Mouse (Mus musculus): ENCODE measurements around the gene Csn1s2b. TPM values are rescaled to one million over a fixed set of nuclear protein-coding genes. Genes with fewer than 3 reads are reported as not detected.

The Csn1s2b gene
- polyA plus RNA-seq (2017; shearing (Covaris generic)) = not detected

DNA sequence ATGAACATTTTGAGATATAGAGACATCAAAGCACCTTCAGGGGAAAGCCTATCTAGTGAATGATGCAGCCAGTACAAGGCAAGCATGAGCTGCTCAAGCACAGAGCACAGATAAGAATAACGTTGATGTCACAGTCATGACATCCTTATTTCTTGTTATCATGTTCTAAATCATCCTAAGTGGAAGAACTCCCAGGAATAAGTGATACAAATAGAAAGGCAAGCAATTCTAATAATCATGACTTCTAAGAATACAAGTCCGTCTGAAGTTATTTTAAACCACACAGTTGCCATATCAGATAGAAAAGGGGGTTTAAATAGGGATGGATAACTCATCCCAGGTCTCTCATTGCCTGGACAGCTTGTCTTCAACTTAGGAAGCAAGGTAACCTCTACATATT, at the start of gene Csn1s2b:
TSS of gene Csn1s2b (plus strand) at position 301 of the 400 bp plus-strand sequence.

DNA sequence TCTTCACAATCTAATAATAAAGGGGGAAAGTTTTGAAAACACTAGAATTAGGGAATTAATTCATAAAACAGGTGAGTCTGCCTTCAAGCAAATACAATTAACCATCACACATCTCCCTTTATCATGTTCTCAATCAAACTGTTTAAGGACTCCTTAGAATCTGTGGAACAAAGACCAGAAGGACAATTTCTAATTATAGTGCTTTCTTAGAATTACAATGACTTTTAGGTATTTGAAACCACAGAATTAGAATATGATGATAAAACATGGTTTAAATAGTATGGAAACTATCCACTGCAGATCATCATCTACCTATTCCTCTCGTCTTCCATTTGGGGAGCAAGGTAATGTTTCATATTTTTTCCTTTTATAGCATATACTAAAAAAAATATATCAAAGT, 33.6 kb upstream of the Csn1s2b start, which contains the start of gene Csn1s2a:
TSS of gene Csn1s2a (plus strand) at position 301 of the 400 bp plus-strand sequence.

DNA sequence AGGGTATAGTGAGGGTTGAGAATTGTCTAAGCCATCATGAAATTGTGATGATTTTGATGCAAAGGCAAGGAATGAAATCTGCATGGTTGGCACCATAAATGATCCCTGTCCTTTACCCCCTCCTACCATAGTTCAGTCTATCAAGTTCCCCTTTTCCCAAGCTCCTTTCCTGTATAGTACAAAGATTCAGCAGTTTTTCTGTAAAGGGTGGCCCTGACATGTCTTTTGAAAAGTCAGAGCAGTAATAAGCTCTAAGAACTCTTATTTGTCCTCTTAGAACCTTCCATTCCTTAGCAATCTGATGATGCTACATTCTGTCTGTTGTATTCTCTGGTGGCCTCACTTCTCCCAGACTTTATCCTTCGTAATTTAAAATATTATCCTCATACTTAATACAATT, 17.5 kb downstream of the Csn1s2b start, which contains the start of gene Prr27:
TSS of gene Prr27 (plus strand) at position 301 of the 400 bp plus-strand sequence.

Other genes starting within 250 kb of the Csn1s2b start
- not detected for gene Sult1d1, start 239.1 kb upstream of the Csn1s2b start, polyA plus RNA-seq (2017; shearing (Covaris generic))
- gene Sult1e1, start 216.5 kb upstream of the Csn1s2b start, polyA plus RNA-seq (2017; shearing (Covaris generic)) = not detected
- not detected for gene Csn1s1, start 141.9 kb upstream of the Csn1s2b start, polyA plus RNA-seq (2017; shearing (Covaris generic))
- gene Csn2, start 108.5 kb upstream of the Csn1s2b start, polyA plus RNA-seq (2017; shearing (Covaris generic)) = not detected
- gene Csn1s2a, start 33.5 kb upstream of the Csn1s2b start, polyA plus RNA-seq (2017; shearing (Covaris generic)) = not detected
- not detected for gene Prr27, start 17.6 kb downstream of the Csn1s2b start, polyA plus RNA-seq (2017; shearing (Covaris generic))
- not detected for gene Odam, start 76.9 kb downstream of the Csn1s2b start, polyA plus RNA-seq (2017; shearing (Covaris generic))
- gene Csn3, start 117.5 kb downstream of the Csn1s2b start, polyA plus RNA-seq (2017; shearing (Covaris generic)) = not detected
- not detected for gene 2310003L06Rik, start 161.4 kb downstream of the Csn1s2b start, polyA plus RNA-seq (2017; shearing (Covaris generic))
- gene Gm28434, start 161.4 kb downstream of the Csn1s2b start, polyA plus RNA-seq (2017; shearing (Covaris generic)) = not detected
- not detected for gene Cabs1, start 171.4 kb downstream of the Csn1s2b start, polyA plus RNA-seq (2017; shearing (Covaris generic))
- gene Smr3a, start 194.5 kb downstream of the Csn1s2b start, polyA plus RNA-seq (2017; shearing (Covaris generic)) = not detected